Mouse (Mus musculus): ENCODE data around the gene Nvl.

GRCm38 (mm10) chr1:181126766-181127165, 17.2 kb downstream of the Nvl start:
- TF ChIP-seq CTCF (IDR thresholded peaks at IDR 0.05) (no peak), EP300 (IDR thresholded peaks at IDR 0.05) (no peak)

Data from lung, postnatal 0 days (tissue).